Mouse (Mus musculus) brain, embryonic 18.5 days (tissue): Measurements from ENCODE around the gene Slc9b1.

ENCODE experiments used
- DNase-seq: peaks from one replicate; pipeline ENCODE4 v3.0.0-alpha.2; 2012; ENCODE audit warnings: low read depth, low spot score

The Slc9b1 gene

DNA sequence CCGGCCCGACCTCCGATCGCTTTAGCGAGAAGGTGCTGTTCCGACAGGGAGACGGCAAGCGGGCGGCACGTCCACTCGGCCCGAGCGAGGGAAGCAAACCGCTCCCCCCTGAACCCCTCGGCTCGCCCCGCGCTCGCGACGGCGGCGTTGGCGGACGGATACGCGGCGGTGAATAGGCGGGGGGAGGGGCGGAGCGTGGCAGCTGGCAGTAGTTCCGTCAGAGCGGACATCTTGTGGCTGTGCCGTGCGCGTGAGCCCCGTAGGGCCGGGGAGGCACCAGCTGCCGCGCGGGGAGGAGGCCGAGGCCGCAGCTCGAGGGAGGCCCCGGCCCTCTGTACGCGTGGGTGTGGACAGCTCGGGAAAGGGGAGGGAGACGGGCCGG lies 90.7 kb downstream of the Slc9b1 start:
- peak; percentile 79 for DNase-seq

- peak; percentile 58 for DNase-seq
Measured at GRCm38 (mm10) chr3:135438913-135439531, 91.2 kb downstream of the Slc9b1 start.

DNA sequence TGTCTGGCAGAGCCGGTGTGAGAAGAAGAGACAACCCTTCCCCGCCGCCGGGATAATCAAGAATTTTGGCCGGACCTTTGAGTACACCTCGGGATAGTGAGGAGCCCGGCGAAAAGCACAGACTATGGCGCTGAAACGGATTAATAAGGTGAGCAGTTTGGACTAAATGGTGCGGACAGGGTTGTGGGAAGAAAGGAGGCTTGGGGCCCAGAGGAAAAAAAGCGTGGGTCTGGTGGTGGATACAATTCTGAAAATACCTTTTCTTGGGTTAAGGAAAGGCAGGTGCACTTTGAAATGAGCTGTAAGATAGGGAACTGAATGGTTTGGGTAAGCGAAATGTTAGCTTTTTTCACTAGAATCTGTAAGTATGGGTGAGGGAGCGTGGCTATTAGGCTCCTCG lies 91.8 kb downstream of the Slc9b1 start:
- no peak for DNase-seq

- no peak for DNase-seq
Measured at GRCm38 (mm10) chr3:135440221-135440620, 92.4 kb downstream of the Slc9b1 start.

DNA sequence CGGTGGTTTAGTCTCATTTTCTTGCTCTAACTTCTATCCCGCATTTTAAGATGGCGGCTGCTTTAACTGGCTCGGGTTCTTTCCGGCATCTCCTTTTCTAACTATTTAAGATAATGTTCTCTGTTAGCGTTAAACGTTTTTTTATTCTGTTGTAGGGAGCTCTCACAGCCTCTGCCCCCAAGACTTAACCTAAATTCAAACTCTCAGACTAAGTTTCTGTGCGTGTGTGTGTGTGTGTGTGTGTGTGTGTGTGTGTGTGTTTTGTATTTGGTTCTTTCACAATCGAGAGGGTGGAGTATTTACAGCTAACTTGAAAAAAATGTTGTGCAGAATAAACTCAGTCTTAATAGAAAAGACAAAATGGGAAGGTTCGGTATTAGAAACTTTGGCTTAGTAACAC lies 92.8 kb downstream of the Slc9b1 start:
- no peak for DNase-seq

GRCm38 (mm10) chr3:135444930-135445329 lies 97.1 kb downstream of the Slc9b1 start:
- no peak for DNase-seq
